Comparison of ENCODE assay signal across 10 mouse cellular contexts in genomic region chr17:65961606-65962136, GRCm38 (mm10). TPM values are rescaled to one million over a fixed set of nuclear protein-coding genes. Genes with fewer than 3 reads are reported as not detected.
DNase-seq lines count a peak whose midpoint lies in the region; ATAC-seq lines count a peak whose summit lies in the region.
"Had no signal": no experiment of that assay in that cellular context is flagged by ENCODE, and none has a peak within 500 bp of the region (broad histone marks: within the 10 kb centered on the region; RNA-seq: fewer than 3 reads in every experiment).

No protein-coding gene starts in this region.

- 76% methylated on average over 2 of the region's 2 CpGs for WGBS in heart, embryonic 13.5 days
- WGBS in liver, embryonic 16.5 days (ENCODE audit: insufficient replicate concordance) = 65% methylated on average over 2 of the region's 2 CpGs

- DNase-seq in heart, adult 11 months = no peak
- peak; percentile 45 for DNase-seq in A20 (ENCODE audit: low read depth, low spot score)
- DNase-seq in layer of hippocampus, adult 9-10 months (ENCODE audit: low spot score) = no peak
- DNase-seq in cerebellum, postnatal 14 days = no peak
- no peak for DNase-seq in cerebellum, postnatal 36 days
- DNase-seq: gastrocnemius, postnatal 36 days had no signal

- no peak overlapping the region for H3K9ac ChIP-seq in heart, embryonic 13.5 days
- H3K9ac ChIP-seq in liver, embryonic 16.5 days (ENCODE audit: low read depth, low read length) = no peak overlapping the region

- no peak overlapping the region for H3K4me2 ChIP-seq in heart, embryonic 13.5 days
- H3K4me2 ChIP-seq in liver, embryonic 16.5 days (ENCODE audit: low read depth, low read length) = no peak overlapping the region

- H3K9me3 ChIP-seq in heart, embryonic 13.5 days = no peaks in the 10 kb centered on the region
- H3K9me3 ChIP-seq in liver, embryonic 16.5 days (replicated peaks; ENCODE audit: control insufficient read depth, low read length) = no peaks in the 10 kb centered on the region

- no peak overlapping the region for H3K27ac ChIP-seq in heart, embryonic 13.5 days (replicated peaks)
- no peak overlapping the region for H3K27ac ChIP-seq in liver, embryonic 16.5 days (ENCODE audit: low read length)
- H3K27ac ChIP-seq: macrophage had no signal

- H3K4me3 ChIP-seq in heart, embryonic 13.5 days = no peak overlapping the region
- no peak overlapping the region for H3K4me3 ChIP-seq in liver, embryonic 16.5 days (ENCODE audit: low read depth, low read length)

- H3K27me3 ChIP-seq in heart, embryonic 13.5 days (replicated peaks) = no peaks in the 10 kb centered on the region
- H3K27me3 ChIP-seq in liver, embryonic 16.5 days (ENCODE audit: control insufficient read depth, insufficient read depth, low read depth, low read length) = no peaks in the 10 kb centered on the region

- H3K36me3 ChIP-seq in heart, embryonic 13.5 days = no peaks in the 10 kb centered on the region
- no peaks in the 10 kb centered on the region for H3K36me3 ChIP-seq in liver, embryonic 16.5 days (ENCODE audit: control insufficient read depth, insufficient read depth)

- ATAC-seq in heart, embryonic 13.5 days (ENCODE audit: extremely low read depth, insufficient number of reproducible peaks, low FRiP score, low TSS enrichment) = peak; percentile 33
- peak; percentile 90 for ATAC-seq in activated CD4-positive, CD25-positive, alpha-beta regulatory T cell, adult 4 months
- peak; percentile 13; the same call in 1 of the 2 replicates for ATAC-seq in liver, embryonic 16.5 days (ENCODE audit: low read depth)

- peaks cover 22% of the 10 kb centered on the region for H3K4me1 ChIP-seq in heart, embryonic 13.5 days
- no peaks in the 10 kb centered on the region for H3K4me1 ChIP-seq in liver, embryonic 16.5 days (ENCODE audit: control insufficient read depth, low read depth, low read length)

RNA-seq across cellular contexts. Expression of gene Twsg1, which starts 10.6 kb away (rescaled TPM):
- 87.4 and 94.7 TPM in 2 replicates for polyA plus RNA-seq in heart, embryonic 13.5 days (2015; fragmentation: Nextera tagmentation; extraction: Ambion mirVana)
- 10 to 100 TPM; 19.9 to 22.2 TPM for polyA plus RNA-seq in activated CD4-positive, CD25-positive, alpha-beta regulatory T cell, adult 4 months (2017; shearing (Covaris generic))
- 16.0 and 16.9 TPM in 2 replicates for polyA plus RNA-seq in liver, embryonic 16.5 days (2015; fragmentation: Nextera tagmentation; extraction: Ambion mirVana)

Comparison
In these comparisons a context has a peak if more than half of its experiments do, and no peak if none do; other contexts are left out.
1. ATAC-seq: peak in every context shown above with its lines; median percentile 90 in activated CD4-positive, CD25-positive, alpha-beta regulatory T cell, adult 4 months; 33 in heart, embryonic 13.5 days; 13 in liver, embryonic 16.5 days.